Mouse (Mus musculus) E14TG2a.4 (cell line): ENCODE measurements around the gene March6.

Experiments
- CTCF ChIP-seq: conservative IDR thresholded peaks from 2 replicates; pipeline ENCODE4 v1.5.1; 2014; ENCODE audit warnings: low read length
- NANOG ChIP-seq: IDR thresholded peaks from 2 replicates; pipeline ENCODE4 v1.6.1; 2014; ENCODE audit warnings: borderline replicate concordance, low read length, mixed read lengths
- POU5F1 ChIP-seq: IDR thresholded peaks from 2 replicates; pipeline ENCODE4 v1.6.1; 2014; ENCODE audit warnings: low read length, borderline replicate concordance

DNA sequence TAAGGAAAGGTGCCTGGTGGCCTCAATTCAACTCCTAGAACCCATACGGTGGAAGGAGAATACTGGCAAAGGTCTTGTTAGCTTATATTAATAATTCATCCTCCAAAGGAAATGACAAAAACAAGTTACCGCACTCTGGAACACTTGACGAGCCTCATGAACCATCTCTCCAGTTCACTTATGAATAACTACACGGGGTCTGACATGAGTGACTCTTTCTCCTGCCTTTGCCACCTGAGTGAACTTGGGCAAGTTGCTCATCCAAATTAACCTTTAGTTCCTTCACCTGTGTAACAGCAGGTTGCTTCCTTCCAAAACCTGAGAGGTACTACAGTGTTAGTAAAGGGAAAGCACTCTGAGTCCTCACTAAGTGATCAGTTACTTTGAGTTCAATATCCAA, 2.4 kb downstream of the March6 start:
- TF ChIP-seq CTCF (no peak), POU5F1 (no peak), NANOG (no peak)
